Mouse (Mus musculus): Measurements from ENCODE around the gene Paqr8. TPM values are rescaled to one million over a fixed set of nuclear protein-coding genes. Genes with fewer than 3 reads are reported as not detected.

The Paqr8 gene
- 9.1 TPM for polyA plus RNA-seq (2017; shearing (Covaris generic))

GRCm38 (mm10) chr1:20890404-20890921 is at the start of gene Paqr8:
TSS of gene Paqr8 (plus strand) at chr1:20890606.

GRCm38 (mm10) chr1:20951300-20951763 is 60.9 kb downstream of the Paqr8 start, which contains the start of gene Efhc1:
TSS of gene Efhc1 (plus strand) at chr1:20951626.

Other genes with a start within 250 kb of the Paqr8 start
- not detected for gene Il17a, start 159.7 kb upstream of the Paqr8 start, polyA plus RNA-seq (2017; shearing (Covaris generic))
- gene Il17f, start 100.0 kb upstream of the Paqr8 start, polyA plus RNA-seq (2017; shearing (Covaris generic)) = not detected
- gene Mcm3, start 70.3 kb upstream of the Paqr8 start, polyA plus RNA-seq (2017; shearing (Covaris generic)) = 72.6 TPM
- gene Efhc1, start 61.0 kb downstream of the Paqr8 start, polyA plus RNA-seq (2017; shearing (Covaris generic)) = 0.46 TPM
- 5.7 TPM for gene Tram2, start 188.6 kb downstream of the Paqr8 start, polyA plus RNA-seq (2017; shearing (Covaris generic))

Measured in activated CD4-positive, CD25-positive, alpha-beta regulatory T cell, adult 9 weeks (primary cell).